Mouse (Mus musculus) stomach, postnatal 0 days (tissue): ENCODE results near the gene Mpnd. TPM values are rescaled to one million over a fixed set of nuclear protein-coding genes. Genes with fewer than 3 reads are reported as not detected.

Source experiments
- ATAC-seq: fragments of 200-750 bp; cut with Nextera tagmentation; 2 replicates; pipeline ENCODE4 v1.8.0; 2017; ENCODE audit not compliant: low FRiP score, low TSS enrichment
- DNase-seq: peaks from one replicate; pipeline ENCODE4 v3.0.0-alpha.2; 2016; ENCODE audit warnings: low spot score
- H3K27ac ChIP-seq: fragments of 300-500 bp; sonication (generic); replicated peaks from 2 replicates; pipeline ENCODE4 v1.5.1; 2014; ENCODE audit warnings: mild to moderate bottlenecking, control low read depth
- H3K27me3 ChIP-seq: fragments of 300-500 bp; sonication (generic); 2 replicates; pipeline ENCODE4 v1.6.1; 2014; ENCODE audit warnings: low read length; ENCODE audit not compliant: control insufficient read depth, insufficient read depth
- H3K36me3 ChIP-seq: fragments of 300-500 bp; sonication (generic); 2 replicates; pipeline ENCODE4 v1.6.1; 2014; ENCODE audit warnings: low read length, mixed read lengths; ENCODE audit not compliant: control insufficient read depth, insufficient read depth
- H3K4me1 ChIP-seq: fragments of 300-500 bp; sonication (generic); replicated peaks from 2 replicates; pipeline ENCODE4 v1.6.1; 2014; ENCODE audit warnings: antibody characterized with exemption; ENCODE audit not compliant: control insufficient read depth, insufficient read depth
- H3K4me2 ChIP-seq: fragments of 300-500 bp; sonication (generic); replicated peaks from 2 replicates; pipeline ENCODE4 v1.6.1; 2014; ENCODE audit warnings: low read depth, mild to moderate bottlenecking, control low read depth, moderate library complexity
- H3K4me3 ChIP-seq: fragments of 300-500 bp; sonication (generic); 2 replicates; pipeline ENCODE4 v1.5.1; 2014; ENCODE audit warnings: low read depth, low read length, control low read depth
- H3K9ac ChIP-seq: fragments of 300-500 bp; sonication (generic); 2 replicates; pipeline ENCODE4 v1.6.1; 2014; ENCODE audit warnings: mild to moderate bottlenecking, low read length, control low read depth, mixed read lengths
- H3K9me3 ChIP-seq: fragments of 300-500 bp; sonication (generic); 2 replicates; pipeline ENCODE4 v1.6.1; 2016; ENCODE audit warnings: low read length; ENCODE audit not compliant: control insufficient read depth
- CTCF ChIP-seq: IDR thresholded peaks from 2 replicates; pipeline ENCODE4 v1.5.1; 2016; ENCODE audit warnings: antibody characterized with exemption, low read depth, mild to moderate bottlenecking, moderate library complexity
- EP300 ChIP-seq: optimal IDR thresholded peaks from 2 replicates; pipeline ENCODE3; 2016; ENCODE audit warnings: antibody characterized with exemption
- WGBS: fragments of 180-500 bp; shearing (Covaris S2); extraction: QIAGEN DNeasy Blood & Tissue Kit; methylation state at CpG from one replicate; pipeline ENCODE4 v1.1.7; 2014; 5-methylcytosine and 5-hydroxymethylcytosine counted together
- polyA plus RNA-seq: library from polyadenylated mRNA; unstranded; fragments of >200 nt; fragmentation: Nextera tagmentation; extraction: Ambion mirVana; gene quantifications from 2 replicates; pipeline ENCODE4 v1.2.1, GENCODE M21; 2015

The Mpnd gene
- polyA plus RNA-seq, 1 experiment from 2014 or later, result 28.9 TPM

GRCm38 (mm10) chr17:55990278-55990898 lies 15.1 kb upstream of the Mpnd start:
- no peak overlapping the region for H3K4me3 ChIP-seq
- no peaks in the 10 kb centered on the region; the same call in 1 of the 2 replicates for H3K27me3 ChIP-seq
- H3K9me3 ChIP-seq, result no peaks in the 10 kb centered on the region
- no peak for DNase-seq
- H3K36me3 ChIP-seq, result no peaks in the 10 kb centered on the region
- H3K27ac ChIP-seq, result no peak overlapping the region
- ATAC-seq, result peak; percentile 36
- no peak overlapping the region for H3K4me2 ChIP-seq
- 72% methylated on average over 8 of the region's 8 CpGs for WGBS
- H3K4me1 ChIP-seq, result no peaks in the 10 kb centered on the region
- TF ChIP-seq EP300 (no peak), CTCF (no peak)
- no peak overlapping the region for H3K9ac ChIP-seq

- TF ChIP-seq CTCF, result no peak
- TF ChIP-seq EP300, result no peak
- no peak overlapping the region for H3K4me3 ChIP-seq
- no peak overlapping the region for H3K27ac ChIP-seq
- ATAC-seq (peak; percentile 30; the same call in 1 of the 2 replicates), DNase-seq (no peak)
- H3K36me3 ChIP-seq, result no peaks in the 10 kb centered on the region; the same call in 1 of the 2 replicates
- H3K4me1 ChIP-seq, result no peaks in the 10 kb centered on the region
- WGBS, result 77% methylated on average over 15 of the region's 15 CpGs
- no peak overlapping the region for H3K4me2 ChIP-seq
- no peaks in the 10 kb centered on the region for H3K9me3 ChIP-seq
- H3K27me3 ChIP-seq, result no peaks in the 10 kb centered on the region
- no peak overlapping the region for H3K9ac ChIP-seq
Observed at GRCm38 (mm10) chr17:55996007-55996406, 9.5 kb upstream of the Mpnd start.

GRCm38 (mm10) chr17:55999794-56000499 lies 5.6 kb upstream of the Mpnd start:
- Histone ChIP-seq H3K4me3 (no peak overlapping the region), H3K9ac (no peak overlapping the region), H3K27me3 (no peaks in the 10 kb centered on the region), H3K4me1 (no peaks in the 10 kb centered on the region), H3K9me3 (no peaks in the 10 kb centered on the region), H3K36me3 (no peaks in the 10 kb centered on the region; the same call in 1 of the 2 replicates), H3K27ac (no peak overlapping the region), H3K4me2 (no peak overlapping the region)
- DNase-seq (no peak), ATAC-seq (no peak)
- 30% methylated on average over 30 of the region's 30 CpGs for WGBS
- no peak for TF ChIP-seq CTCF
- no peak for TF ChIP-seq EP300

GRCm38 (mm10) chr17:56003000-56003399 lies 2.5 kb upstream of the Mpnd start:
- Histone ChIP-seq H3K9ac (no peak overlapping the region), H3K36me3 (no peaks in the 10 kb centered on the region), H3K4me1 (no peaks in the 10 kb centered on the region), H3K4me3 (no peak overlapping the region), H3K27ac (no peak overlapping the region), H3K4me2 (no peak overlapping the region), H3K27me3 (0 out of 2 replicates have a peak, but pooled peaks cover 2% of the 10 kb centered on the region), H3K9me3 (no peaks in the 10 kb centered on the region)
- WGBS, result 75% methylated on average over 3 of the region's 3 CpGs
- DNase-seq (no peak), ATAC-seq (no peak)
- TF ChIP-seq EP300 (no peak), CTCF (no peak)

GRCm38 (mm10) chr17:56006956-56007355 lies 1.4 kb downstream of the Mpnd start:
- TF ChIP-seq CTCF, result no peak
- no peak for TF ChIP-seq EP300
- Histone ChIP-seq H3K27me3 (0 out of 2 replicates have a peak, but pooled peaks cover 2% of the 10 kb centered on the region), H3K4me3 (no peak overlapping the region), H3K27ac (no peak overlapping the region; the same call in 1 of the 2 replicates), H3K4me1 (peaks cover 4% of the 10 kb centered on the region; the same call in 1 of the 2 replicates), H3K9me3 (no peaks in the 10 kb centered on the region), H3K4me2 (no peak overlapping the region), H3K36me3 (no peaks in the 10 kb centered on the region; the same call in 1 of the 2 replicates), H3K9ac (no peak overlapping the region)
- DNase-seq (no peak), ATAC-seq (no peak)
- WGBS, result 58% methylated on average over 10 of the region's 10 CpGs
